Mouse (Mus musculus): ENCODE data around the gene Itgb5.

The Itgb5 gene

DNA sequence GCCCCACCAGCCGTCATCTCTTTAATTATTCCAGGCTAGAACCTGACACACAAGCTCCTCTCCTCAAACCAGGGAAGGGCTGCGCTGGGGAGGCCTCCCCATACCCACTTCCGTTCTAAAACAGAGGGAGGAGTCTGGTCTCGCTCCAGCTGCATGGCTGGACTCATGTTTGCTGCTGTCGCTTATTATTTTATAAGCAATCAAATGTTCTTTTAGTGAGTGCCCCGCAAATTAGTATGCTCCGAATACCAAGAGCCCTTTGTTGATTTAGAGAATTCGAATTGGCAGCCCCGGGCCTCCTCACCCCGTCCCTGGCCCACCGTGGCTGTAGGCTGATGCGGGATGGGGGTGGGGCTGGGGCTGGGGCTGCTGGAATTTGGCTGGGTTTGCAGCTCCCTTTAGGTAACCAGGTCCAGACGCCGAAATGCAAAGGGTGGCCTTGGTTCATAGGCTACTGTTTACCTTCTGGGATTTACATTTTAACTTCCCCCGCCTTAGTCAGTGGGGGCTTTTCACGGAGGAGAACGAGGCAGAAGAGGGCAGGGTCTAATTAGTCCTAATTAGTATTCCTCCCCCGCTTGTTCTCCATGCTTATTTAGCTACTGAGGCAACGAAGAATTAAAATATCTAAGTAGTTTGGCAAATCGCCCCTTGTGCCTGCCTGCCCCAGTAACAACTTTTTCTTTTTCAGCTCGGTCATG lies 3.4 kb downstream of the Itgb5 start:
- no peak for DNase-seq

DNA sequence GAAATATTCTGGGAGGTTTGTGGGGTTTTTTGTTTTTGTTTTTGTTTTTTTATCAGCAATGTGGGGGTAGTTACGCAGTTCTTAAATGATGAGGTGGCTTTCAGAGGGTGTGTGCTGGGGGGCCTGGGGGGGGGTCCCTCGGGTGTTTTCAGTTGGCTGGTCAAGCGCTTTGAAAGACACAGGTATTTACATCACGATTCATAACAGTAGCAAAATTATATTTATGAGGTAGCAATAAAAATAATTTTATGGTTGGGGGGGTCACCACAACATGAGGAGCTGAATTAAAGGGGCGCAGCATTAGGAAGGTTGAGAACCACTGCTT lies 3.9 kb downstream of the Itgb5 start:
- no peak for DNase-seq

DNA sequence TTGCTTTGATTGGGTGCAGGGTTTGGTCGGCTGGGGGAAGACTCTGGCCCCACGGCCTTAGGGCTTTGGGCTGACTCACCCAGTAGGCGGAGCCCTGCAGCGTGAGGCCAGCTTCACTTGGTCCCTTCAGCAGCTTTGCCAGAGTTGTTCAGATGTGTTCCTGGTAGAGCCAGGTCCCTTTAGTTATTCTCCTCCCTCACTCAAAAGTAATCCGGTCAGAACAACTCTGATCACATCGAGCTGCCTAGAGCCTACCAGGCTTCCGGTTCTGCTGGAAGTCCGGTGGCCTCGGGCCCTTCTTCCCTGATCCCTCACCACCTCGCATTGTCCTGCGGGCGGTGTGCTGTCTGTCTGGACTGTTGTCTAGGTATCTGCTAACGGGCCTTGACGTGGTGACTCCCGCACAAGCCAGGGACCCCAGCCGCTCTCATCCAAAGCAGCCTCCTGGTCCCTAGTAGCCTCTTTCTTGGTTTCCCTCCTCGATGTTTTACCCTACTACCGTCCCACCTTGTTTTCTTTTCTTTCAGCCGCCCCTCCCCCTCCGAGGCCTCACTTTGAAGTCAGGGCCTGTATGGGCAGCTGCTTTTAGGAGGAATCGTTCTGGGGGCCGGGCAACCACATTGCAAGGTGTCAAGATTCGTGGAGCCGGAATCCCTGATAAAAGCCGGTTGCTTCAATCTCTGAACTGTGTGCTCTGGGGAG lies 4.5 kb downstream of the Itgb5 start:
- DNase-seq = no peak

DNA sequence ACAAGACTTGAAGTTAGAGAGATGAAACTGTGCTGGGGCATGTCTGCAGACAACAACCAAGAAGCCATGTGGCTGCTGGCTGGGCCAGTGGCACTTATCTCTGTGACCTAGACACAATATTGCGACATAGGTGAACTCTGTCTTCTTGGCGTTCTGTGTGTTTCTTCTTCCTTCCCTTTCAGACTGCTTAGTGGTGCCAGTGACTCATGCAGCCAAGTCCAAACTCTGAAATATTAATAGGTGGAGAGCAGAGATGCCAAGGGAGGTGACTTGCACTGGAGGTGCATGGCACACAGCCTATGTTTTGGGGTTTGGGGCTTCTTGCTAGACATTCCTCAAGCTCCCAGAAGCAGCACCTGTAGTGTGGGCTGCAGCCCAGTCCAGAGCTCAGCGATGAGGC lies 7.2 kb downstream of the Itgb5 start:
- DNase-seq = no peak

DNA sequence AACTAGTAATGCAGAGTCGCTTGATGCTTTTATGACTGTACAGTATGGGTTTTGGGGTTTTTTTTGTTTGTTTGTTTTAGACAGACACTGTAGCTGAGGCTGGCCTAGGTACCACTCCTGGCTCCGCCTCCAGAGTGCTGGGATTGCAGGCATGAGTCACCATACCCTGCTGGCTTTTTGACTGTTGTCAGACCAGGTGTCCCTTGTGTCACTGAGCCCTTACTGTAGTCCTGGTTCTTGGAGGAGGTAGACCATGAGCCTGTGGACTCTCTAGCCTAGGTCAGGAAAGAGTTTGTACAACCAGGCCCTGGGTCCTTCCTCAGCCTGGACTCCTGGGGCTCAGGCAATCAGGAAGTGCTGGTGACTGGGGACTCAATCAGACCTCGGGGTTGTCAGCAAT lies 7.7 kb downstream of the Itgb5 start:
- DNase-seq = no peak

DNA sequence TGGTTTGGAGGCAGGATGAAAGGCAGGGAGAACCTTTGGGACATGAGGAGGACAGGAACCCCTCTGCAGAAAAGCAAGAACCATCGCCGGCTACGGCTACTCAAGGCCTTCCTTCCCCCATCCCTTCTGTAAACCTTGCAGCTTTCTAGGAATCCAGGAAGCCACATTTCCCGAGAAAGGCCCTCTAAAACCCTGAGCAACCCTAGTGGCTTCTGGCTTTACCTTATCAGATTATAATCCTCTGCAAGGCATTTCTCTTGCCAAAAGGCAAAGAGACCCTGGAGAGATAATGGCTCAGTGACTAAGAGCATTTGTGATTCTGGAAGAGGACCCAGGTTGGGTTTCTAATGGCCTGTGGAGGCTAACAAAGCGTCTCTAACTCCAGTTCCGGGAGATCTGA lies 11.2 kb downstream of the Itgb5 start:
- no peak for DNase-seq

DNA sequence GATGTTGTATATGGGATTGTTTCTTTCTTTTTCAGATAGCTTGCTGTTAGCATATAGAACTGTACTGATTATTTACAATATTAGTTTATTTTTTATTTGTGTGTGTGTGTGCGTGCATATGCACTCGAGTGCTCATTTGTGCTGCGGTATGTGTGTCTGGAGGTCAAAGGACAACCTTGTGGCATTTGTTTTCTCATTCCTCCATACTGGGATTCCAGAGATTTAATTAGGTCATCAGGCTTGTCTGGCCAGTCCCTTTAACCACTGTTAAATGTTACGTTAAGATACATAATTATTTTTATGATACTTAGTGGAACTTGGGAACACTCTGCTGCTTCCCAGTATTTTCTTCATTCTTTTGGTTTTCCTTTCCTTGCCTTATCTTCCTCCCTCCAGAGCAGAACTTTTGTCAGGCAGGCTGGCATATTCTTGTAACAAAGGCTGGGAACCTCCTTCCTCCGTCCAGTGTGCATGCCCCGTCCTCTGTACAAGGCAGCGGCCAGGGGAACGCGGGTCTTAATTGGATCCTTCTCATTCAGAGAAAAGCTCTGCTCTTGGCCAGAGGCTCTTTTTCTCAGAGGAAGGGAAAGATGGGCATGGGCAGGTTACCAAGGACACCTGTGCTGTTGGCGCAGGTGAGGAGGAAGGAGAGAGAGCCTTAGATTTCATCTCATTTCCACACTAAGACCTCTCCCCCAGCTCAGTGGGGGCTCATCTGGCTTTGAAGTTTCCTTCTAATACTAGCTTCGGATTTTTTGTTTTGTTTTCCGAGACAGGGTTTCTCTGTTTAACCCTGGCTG lies 12.8 kb downstream of the Itgb5 start:
- no peak for DNase-seq

DNA sequence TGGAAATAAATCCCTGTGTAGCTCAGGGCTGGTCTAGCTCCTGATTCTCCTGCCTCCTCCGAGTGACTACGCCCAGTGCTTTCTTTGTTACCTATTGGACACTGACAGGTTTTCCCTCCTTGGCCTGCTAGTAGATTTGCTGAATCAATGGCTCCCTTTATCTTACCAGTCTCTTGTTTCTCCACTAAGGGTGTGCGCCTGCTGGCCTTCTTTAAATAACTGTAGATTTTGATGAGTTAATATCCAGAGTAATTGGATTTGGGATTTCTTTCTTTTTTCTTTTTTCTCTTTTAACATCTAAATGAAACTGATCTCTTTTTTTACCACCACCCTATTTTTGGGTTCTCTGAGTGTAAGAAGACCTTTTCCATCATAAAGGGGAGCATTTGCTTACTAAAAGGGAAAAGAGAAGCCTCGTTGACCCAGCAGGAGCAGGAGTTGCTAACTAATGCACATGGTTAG lies 14.7 kb downstream of the Itgb5 start:
- no peak for DNase-seq

DNA sequence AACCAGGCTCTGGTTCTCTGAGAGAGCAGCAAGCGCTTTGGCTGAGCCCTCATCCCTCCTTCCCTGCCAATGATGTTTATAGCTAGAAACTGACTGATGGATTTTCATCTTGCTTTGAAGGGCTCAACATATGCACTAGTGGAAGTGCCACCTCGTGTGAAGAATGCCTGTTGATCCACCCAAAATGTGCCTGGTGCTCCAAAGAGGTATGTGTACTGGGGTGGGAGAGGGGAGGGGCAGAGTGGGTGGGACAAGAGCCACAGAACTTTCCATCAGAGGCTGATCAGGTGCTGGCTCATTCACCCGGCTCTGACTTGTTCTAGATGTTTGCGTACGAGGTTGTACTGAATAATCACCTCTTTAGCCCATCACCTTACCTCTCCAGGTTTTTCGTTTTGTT lies 15.4 kb downstream of the Itgb5 start:
- no peak for DNase-seq

DNA sequence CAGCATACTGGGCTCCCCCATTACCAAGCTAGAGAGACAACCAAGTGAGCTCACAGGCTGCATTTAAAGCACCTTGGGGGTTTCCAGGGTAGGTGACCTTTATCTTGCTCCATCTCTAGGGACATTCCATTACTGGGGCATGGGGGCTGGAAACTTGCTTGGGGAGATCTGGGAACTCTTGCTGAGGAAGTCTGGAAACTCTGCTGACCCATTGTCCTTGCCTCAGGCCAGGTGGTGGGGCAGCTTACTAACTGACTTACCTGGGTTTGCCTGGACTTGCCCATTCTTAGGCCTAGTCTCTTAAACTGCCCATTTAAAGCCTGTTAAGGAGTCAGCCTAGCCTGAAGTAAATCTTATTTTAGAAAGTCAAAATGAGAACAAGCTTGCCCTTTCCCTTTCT lies 23.8 kb downstream of the Itgb5 start:
- DNase-seq = no peak

DNA sequence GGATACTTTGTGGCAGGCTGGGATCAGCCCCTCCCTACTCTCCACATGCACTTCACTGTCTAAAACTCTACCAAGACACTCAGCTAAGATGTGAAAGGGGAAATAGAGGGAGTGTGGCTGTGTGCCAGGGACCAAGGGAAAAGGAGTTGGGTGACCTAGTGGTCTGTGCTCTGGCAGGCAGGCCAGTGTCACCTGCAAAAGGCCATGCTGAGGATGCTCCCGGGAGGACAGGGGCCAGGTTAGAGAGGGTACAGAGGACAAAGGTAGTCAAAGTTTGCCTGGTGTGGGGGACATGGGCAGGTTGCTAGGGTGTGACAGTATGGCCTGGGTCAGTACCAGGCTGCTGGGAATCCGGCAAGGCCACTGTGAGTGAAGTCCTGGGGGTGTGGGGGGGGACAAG lies 29.3 kb downstream of the Itgb5 start:
- no peak for DNase-seq

DNA sequence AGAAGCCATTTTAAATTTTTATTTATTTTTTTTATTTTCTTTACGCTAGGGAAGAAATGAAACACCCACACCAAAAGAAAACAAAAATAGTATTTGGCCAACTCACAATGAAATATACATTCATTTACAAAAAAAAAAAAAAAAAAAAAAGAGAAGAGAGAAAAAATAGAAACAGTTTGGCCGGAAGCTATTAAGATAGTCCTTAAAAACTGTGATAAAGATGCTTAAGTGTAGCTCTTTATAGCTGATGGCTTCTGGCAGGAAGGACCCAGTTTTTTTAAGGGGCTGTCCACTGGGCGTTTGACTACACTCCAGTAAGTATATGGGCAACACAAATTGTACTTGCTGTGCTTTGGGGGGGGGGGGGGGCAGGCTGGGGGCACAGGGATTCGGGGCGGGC lies 29.9 kb downstream of the Itgb5 start:
- no peak for DNase-seq

DNA sequence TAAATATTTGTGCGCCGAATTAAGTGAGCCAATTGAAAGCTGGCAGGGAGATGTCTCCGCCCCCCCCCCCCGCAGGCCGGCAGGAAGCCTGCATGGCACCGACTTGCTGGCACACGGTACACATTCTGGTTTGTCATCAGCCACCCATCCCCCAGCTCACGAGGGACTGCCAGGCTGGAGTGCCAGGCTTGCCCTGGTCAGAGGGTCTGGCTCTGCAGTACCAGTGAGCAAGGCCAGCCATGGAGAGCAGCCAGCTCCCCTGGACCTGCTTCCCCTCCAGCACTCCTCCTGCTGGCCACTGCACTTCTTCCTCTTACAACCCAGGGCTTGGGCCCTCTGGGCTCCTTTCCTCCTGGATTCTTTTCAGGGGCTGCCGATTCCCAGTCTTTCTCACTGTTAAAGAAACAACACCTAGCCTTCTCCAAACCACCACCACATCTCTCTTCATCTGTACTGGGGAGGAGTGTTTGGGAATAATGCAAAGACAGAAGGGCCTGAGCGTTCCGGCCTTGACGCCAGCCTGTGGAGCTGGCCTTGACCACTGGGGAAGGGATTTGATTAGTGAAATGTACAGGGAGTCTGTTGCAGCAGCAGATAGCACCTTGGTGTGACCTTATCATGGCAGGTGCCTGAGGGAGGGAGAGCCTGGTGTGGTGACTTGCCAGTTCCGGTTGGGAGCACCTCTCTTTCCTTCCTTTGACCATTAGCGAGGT lies 30.7 kb downstream of the Itgb5 start:
- peak; percentile 74 for DNase-seq

DNA sequence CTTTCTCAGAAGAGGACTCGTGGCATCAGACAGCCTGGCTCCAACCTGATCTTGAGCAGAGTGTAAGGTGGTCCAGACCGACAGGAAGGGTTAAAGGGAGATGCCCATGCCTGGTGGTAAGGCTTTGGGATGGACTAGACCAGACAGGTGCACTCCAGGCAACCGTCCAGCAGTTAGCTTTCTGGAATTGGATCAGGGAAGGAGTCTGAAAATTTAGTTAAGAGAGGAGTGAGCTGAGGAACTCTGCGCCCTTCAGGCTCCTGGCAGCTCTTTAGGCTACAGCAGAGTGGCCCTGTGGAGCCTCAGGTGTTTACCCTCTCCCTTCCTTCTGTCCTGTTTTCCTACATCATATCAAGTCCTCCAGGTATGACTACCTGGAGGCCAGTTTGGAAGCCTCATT lies 32.9 kb downstream of the Itgb5 start:
- no peak for DNase-seq

DNA sequence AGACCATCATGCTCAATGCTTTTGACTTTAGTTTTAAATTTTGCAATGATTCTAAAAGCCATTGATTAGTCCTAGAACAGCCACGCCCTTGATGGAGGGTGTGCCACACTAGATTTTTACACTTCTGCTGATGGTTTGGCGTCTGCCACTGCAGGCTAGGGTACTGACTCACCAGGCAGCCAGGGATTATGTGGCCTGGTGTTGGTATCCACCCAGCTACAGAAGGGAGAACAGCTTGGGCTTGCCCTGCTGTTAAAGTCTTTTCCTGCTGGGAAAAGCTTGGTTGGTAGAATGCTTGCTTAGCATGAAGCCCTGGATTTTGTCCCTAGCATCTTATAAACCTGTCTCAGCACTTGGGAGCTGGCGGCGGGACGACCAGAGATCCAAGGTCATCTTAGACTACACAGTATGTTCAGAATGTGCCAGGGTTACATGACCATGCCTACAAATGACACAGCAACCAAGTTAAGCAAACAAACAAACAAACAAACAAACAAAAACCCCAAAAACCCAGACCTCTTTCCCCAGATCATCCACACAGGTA lies 33.8 kb downstream of the Itgb5 start:
- DNase-seq = no peak

DNA sequence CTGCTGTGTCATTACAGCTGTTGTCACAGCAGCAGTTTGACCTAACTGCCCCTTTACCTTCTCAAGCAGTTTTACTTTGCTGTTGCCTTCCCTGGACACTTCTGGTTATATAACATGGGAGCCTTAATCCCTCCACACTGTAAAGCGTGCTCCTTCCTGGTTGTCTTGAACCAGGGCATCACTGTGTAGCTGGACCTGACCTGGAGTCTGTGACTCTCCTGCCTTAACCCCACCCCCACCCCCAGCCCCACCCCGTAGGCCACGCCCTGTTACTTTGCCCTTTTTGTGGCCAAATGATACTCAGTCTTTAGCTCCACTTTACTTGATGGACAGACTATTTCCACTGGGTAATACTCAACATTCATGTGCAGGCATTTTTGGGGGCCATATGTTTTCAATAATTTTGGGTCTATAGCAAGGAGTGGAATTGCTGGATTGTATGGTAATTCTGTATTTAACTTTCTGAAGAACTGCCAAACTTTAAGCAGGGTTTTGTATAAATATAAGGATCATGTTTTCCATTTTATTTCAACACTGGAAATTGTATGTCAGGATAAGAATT lies 40.8 kb downstream of the Itgb5 start:
- no peak for DNase-seq

DNA sequence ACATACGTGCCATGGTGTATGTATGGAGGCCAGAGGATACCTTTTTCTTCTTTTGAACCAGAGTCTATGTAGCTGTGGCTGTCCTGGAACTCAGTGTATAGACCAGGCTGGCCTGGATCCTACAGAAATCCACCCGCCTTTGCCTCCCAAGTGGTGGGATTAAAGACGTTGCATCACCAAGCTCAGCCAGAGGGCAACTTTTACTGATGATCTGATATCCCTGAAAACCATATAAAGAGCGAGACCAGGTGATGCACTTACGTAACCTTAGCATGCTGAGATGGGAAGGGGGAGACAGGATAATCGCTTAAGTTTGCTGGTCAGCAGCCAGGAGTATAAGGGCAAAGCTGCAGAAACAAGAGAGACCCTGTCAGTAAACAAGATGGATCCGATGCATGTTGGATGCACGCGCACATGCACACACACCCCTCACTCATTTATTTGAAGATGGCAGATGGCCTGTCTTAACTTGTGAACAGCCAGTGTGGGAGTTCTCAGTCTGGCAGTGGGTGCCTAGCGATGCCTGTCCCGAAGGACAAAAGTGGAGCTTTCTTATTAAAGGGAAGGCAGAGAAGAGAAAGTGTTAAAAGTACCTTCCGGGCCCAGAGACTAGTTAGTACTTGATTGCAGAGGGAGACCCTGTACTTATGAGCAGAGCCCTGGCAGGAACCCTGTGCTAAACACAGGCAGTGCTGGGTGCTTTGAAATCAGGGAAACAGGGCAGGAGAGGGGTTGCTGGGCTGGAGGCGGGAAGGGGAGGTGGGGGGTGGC lies 41.7 kb downstream of the Itgb5 start:
- no peak for DNase-seq

DNA sequence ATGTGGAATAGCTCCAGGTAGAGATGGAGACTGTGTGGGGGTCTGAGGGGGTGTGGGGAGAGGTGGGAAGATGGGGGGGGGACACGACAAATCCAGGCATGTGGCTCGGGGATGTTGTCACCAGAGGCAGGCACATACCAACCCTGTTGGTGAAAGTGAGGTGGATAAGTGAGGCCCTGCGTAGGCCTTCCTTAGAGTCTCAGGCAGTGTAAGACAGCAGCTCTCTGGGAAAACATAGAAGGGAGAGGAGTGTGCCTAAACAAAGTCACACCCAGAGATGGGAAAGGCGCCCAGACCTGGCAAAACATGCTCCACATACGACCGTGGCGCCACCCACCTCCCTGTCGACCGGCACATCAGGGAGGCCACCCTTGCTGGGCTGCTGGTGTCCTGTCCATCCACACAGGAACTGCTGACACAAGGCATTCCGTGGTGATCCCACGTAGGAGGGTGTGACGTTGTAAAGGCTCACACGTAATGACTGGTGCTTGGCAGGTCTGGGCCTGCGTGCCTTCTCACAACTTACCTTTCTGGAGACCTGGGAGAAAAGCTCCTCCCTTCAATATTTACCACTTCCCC lies 42.5 kb downstream of the Itgb5 start:
- DNase-seq = no peak

DNA sequence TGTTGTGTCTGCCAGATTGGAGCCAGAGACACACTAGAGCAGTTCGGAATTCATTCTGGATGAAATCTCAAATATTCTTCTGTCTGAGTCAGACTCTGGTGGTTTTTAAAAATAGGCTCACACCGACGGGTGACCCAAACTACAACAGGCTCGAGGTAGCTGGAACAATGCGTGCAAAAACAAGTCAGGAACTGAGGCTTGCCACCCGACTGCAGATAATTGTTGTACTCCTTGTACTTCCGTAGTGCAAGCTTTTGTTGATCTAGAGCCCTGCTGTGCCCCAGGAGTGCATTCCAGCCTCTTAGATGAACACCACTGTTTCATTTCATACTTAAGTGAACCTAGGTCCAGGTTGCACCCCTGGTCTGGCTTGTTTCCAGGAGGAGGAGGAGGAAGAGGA lies 43.8 kb downstream of the Itgb5 start:
- no peak for DNase-seq

DNA sequence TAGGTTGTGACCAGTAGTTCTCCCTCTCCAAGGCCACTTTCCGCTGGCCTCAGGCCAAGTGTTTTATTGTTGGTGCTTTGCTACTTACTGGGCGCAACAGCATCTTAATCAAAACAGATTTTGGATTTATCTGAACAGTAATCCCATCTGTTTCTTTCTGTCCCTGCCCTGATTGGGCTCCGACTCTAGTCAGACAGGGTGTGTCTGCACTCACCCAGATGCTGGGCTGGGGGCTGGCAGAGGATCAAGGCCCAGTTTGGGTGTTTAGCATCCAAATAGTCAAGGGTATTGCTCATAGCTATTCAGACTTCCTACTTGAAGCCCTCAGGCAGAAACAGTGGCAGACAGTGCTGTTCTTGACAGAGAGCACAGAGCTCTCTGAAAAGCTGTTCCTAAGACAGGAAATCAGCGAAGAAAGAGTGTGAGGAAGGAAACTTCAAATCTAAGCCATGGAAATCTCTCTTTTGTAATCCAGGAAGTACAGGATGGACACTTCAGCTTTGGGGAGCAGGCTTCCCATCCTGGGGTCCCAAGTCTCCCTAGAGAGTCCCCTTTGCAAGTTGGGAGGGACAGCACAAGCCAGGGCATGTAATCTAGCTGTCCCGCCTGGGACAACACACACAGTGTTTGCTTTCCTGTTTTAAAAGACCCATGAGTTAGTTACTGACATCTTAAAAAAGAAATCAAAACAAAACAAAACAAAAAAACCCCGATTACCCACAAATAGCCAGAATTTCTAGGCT lies 48.7 kb downstream of the Itgb5 start:
- DNase-seq = peak; percentile 50

DNA sequence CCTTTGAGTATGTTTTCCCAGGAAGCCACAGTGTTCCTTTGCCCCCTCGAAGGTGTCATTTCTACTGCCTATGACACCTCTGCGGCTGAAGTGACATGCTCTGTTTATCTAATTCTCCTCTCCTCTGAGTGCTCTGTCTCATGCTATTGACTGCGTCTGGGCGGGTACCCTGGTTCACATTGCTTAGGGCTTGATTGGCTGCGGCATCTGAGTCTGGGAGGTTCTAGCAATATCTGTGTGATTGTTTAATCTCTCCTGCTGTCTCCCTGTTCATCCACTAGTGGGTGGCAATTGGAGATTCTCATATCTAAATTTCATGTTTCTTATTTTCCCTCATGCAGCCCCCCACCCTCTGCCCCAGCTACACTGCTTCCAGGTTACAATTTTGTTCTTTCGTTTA lies 49.6 kb downstream of the Itgb5 start:
- no peak for DNase-seq
